ENCODE assay signal across 9 mouse cellular contexts in the genomic region with DNA sequence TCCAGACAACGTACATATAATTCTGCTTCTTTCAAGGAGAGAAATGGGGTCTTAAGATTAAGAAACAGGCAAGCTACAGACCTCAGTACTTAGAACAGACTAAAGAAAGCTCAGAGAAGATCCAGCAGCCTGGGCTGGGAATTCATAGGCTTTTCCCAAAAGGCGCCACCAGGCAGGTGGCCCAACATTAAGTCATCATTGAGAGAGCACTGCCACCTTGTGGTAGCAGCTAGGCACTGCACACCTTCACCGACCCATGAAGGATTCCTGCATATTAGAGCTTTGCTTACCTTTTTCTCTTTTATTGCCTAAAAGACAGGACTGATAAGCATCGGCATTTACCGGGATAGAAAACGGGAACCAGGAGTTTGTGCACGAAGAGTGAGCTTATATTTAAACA. TPM values are rescaled to one million over a fixed set of nuclear protein-coding genes. Genes with fewer than 3 reads are reported as not detected.
DNase-seq lines count a peak whose midpoint lies in the region; ATAC-seq and TF ChIP-seq lines count a peak whose summit lies in the region.
"Had no signal": no experiment of that assay in that cellular context is flagged by ENCODE, and none has a peak within 500 bp of the region (broad histone marks: within the 10 kb centered on the region; RNA-seq: fewer than 3 reads in every experiment).

No protein-coding gene starts in this region.

- H3K4me2 ChIP-seq in CH12.LX (ENCODE audit: insufficient read depth, low read depth, poor library complexity, severe bottlenecking): peak overlapping the region; percentile 100
- H3K4me2 ChIP-seq: limb, embryonic 12.5 days had no signal

- H3K27ac ChIP-seq in CH12.LX (ENCODE audit: insufficient read depth, low read depth): no peak overlapping the region
- no peak overlapping the region for H3K27ac ChIP-seq in olfactory bulb, adult 2 months (ENCODE audit: insufficient read depth, low read depth, low read length)
- H3K27ac ChIP-seq: limb, embryonic 12.5 days had no signal

- peak; percentile 56 for DNase-seq in CH12.LX (ENCODE audit: extremely low read depth)
- peak; percentile 79 for DNase-seq in adrenal gland, postnatal 14 days
- DNase-seq in embryo, embryonic 9.5 days (ENCODE audit: extremely low spot score): peak; percentile 57
- DNase-seq in kidney, postnatal 36 days: peak; percentile 63 to 85
- DNase-seq in lung, adult 18-20 months: peak; percentile 52 to 67
- peak; percentile 35 to 45 for DNase-seq in thymus, postnatal 36 days

- H3K36me3 ChIP-seq in CH12.LX (replicated peaks in 1 of 2; ENCODE audit: control insufficient read depth in 1 of 2, insufficient read depth in 1 of 2, low read length in 1 of 2): no peaks in the 10 kb centered on the region
- H3K36me3 ChIP-seq: limb, embryonic 12.5 days had no signal

- no peak for TF ChIP-seq EP300 in CH12.LX (IDR thresholded peaks at IDR 0.05; ENCODE audit: low read length)

- dilution Hi-C loops in CH12.LX (cut with MboI; ENCODE audit: extremely low pct_ligation_motif_present, extremely low pct_unique_long_range_greater_than_20kb, low sequenced_read_pairs): no loop called here

- no peaks in the 10 kb centered on the region for H3K9me3 ChIP-seq in CH12.LX (replicated peaks; ENCODE audit: low read length)
- H3K9me3 ChIP-seq: limb, embryonic 12.5 days had no signal

- H3K79me2 ChIP-seq in CH12.LX (replicated peaks; ENCODE audit: control insufficient read depth, extremely low read depth, insufficient read depth, poor library complexity, severe bottlenecking): no peaks in the 10 kb centered on the region

- peak; percentile 90 for TF ChIP-seq RAD21 in CH12.LX (IDR thresholded peaks at IDR 0.05; ENCODE audit: low read depth, low read length)

- in situ Hi-C loops in CH12.LX (cut with MboI; ENCODE audit: low pct_ligation_motif_present, low pct_unique_long_range_greater_than_20kb, low sequenced_read_pairs): no loop called here

- H3K4me1 ChIP-seq in CH12.LX (ENCODE audit: control insufficient read depth in 1 of 2, insufficient read depth in 2 of 2): 0 out of 4 replicates have a peak, but pooled peaks cover 0 to 5% of the 10 kb centered on the region in 2 experiments
- peaks cover 3% of the 10 kb centered on the region; the same call in 1 of the 2 replicates for H3K4me1 ChIP-seq in olfactory bulb, adult 2 months (ENCODE audit: control insufficient read depth, insufficient read depth, low read length)
- H3K4me1 ChIP-seq: limb, embryonic 12.5 days had no signal

- peaks cover 29% of the 10 kb centered on the region for H3K27me3 ChIP-seq in CH12.LX (replicated peaks)
- H3K27me3 ChIP-seq: limb, embryonic 12.5 days had no signal

- ATAC-seq in granulocyte monocyte progenitor cell, adult 5-6 weeks (replicated peaks; ENCODE audit: poor library complexity, severe bottlenecking): peak; percentile 77

- WGBS in olfactory bulb, adult 2 months: 13% methylated on average over 7 of the region's 7 CpGs

- H3K9ac ChIP-seq in CH12.LX (ENCODE audit: insufficient read depth, low read depth): peak overlapping the region; percentile 57
- H3K9ac ChIP-seq: limb, embryonic 12.5 days had no signal

- TF ChIP-seq CTCF in CH12.LX (conservative IDR thresholded peaks at IDR 0.05 in 1 of 2, IDR thresholded peaks at IDR 0.05 in 1 of 2; ENCODE audit: low read depth in 2 of 2, low read length in 2 of 2): peak; percentile 94 to 96
- TF ChIP-seq CTCF in olfactory bulb, adult 2 months (IDR thresholded peaks at IDR 0.05; ENCODE audit: insufficient read depth, low read depth, low read length): peak; percentile 63; the same call in 1 of the 2 replicates

- H3K4me3 ChIP-seq in CH12.LX (replicated peaks in 1 of 3; ENCODE audit: low read depth in 2 of 3, low read length in 2 of 3, poor library complexity in 1 of 3): peak overlapping the region in 2 of 3 experiments; percentile 35 to 55
- no peak overlapping the region for H3K4me3 ChIP-seq in olfactory bulb, adult 2 months (ENCODE audit: insufficient read depth, low read depth, low read length)
- H3K4me3 ChIP-seq: limb, embryonic 12.5 days had no signal

- no peak for TF ChIP-seq POLR2A in CH12.LX (IDR thresholded peaks at IDR 0.05; ENCODE audit: low read depth, low read length)
- no peak for TF ChIP-seq POLR2A in olfactory bulb, adult 2 months (IDR thresholded peaks at IDR 0.05; ENCODE audit: insufficient read depth, low read depth, low read length)

TF ChIP-seq in CH12.LX, 34 proteins besides CTCF, POLR2A, EP300 and RAD21:
- TF ChIP-seq SMC3 (IDR thresholded peaks at IDR 0.05; ENCODE audit: low read depth, low read length) (peak; percentile 84), USF2 (conservative IDR thresholded peaks at IDR 0.05; ENCODE audit: low read depth, low read length) (no peak), MAZ (IDR thresholded peaks at IDR 0.05; ENCODE audit: low read depth, low read length) (no peak), KAT2A (IDR thresholded peaks at IDR 0.05; ENCODE audit: insufficient replicate concordance, low read length) (no peak), SIN3A (IDR thresholded peaks at IDR 0.05; ENCODE audit: low read length) (no peak), PAX5 (IDR thresholded peaks at IDR 0.05; ENCODE audit: low read length) (no peak), ZNF384 (IDR thresholded peaks at IDR 0.05; ENCODE audit: low read depth, low read length) (no peak), POLR2AphosphoS2 (IDR thresholded peaks at IDR 0.05; ENCODE audit: low read depth, low read length) (no peak), HCFC1 (IDR thresholded peaks at IDR 0.05; ENCODE audit: low read depth, low read length) (no peak), ZC3H11A (IDR thresholded peaks at IDR 0.05; ENCODE audit: low read depth, low read length) (peak; percentile 19; the same call in 1 of the 2 replicates), ZKSCAN1 (IDR thresholded peaks at IDR 0.05; ENCODE audit: borderline replicate concordance, low read depth, low read length) (no peak), ELF1 (IDR thresholded peaks at IDR 0.05; ENCODE audit: low read depth, low read length) (no peak), JUND (conservative IDR thresholded peaks at IDR 0.05; ENCODE audit: low read depth, low read length) (no peak), MXI1 (IDR thresholded peaks at IDR 0.05; ENCODE audit: low read depth, low read length) (no peak), MEF2A (IDR thresholded peaks at IDR 0.05; ENCODE audit: borderline replicate concordance, low read depth, low read length) (no peak), MAFK (IDR thresholded peaks at IDR 0.05; ENCODE audit: insufficient replicate concordance, low read length) (no peak)

RNA-seq across cellular contexts. Expression of gene Rgr, which starts 15.5 kb away (rescaled TPM):
- total RNA-seq in CH12.LX (2012; rRNA removed): not detected in 2 replicates
- total RNA-seq in CH12.LX (2014; rRNA removed): not detected in 2 replicates
- not detected in 2 replicates for polyA plus RNA-seq in CH12.LX (2012; ENCODE audit: insufficient read length, low read depth)
- total RNA-seq in adrenal gland, postnatal 14 days (2021): not detected in 2 replicates
- not detected in 2 replicates for total RNA-seq in granulocyte monocyte progenitor cell, adult 5-6 weeks (2014; fragmentation: Nextera tagmentation)
- total RNA-seq in granulocyte monocyte progenitor cell, adult 5-6 weeks (2017): not detected in 2 replicates
- polyA plus RNA-seq in olfactory bulb, adult 2 months (2012; ENCODE audit: insufficient read depth, insufficient read length, low replicate concordance, missing spikeins): not detected in 2 replicates
- polyA plus RNA-seq: limb, embryonic 12.5 days had no signal

RNA-seq across cellular contexts. Expression of gene Lrit1, which starts 21.4 kb away (rescaled TPM):
- total RNA-seq in CH12.LX (2012; rRNA removed): not detected in 2 replicates
- total RNA-seq in CH12.LX (2014; rRNA removed): not detected in 2 replicates
- not detected in 2 replicates for polyA plus RNA-seq in CH12.LX (2012; ENCODE audit: insufficient read length, low read depth)
- 0.11 TPM in 1 of 2 replicates, not detected in the other for total RNA-seq in adrenal gland, postnatal 14 days (2021)
- total RNA-seq in granulocyte monocyte progenitor cell, adult 5-6 weeks (2014; fragmentation: Nextera tagmentation): not detected in 2 replicates
- not detected in 2 replicates for total RNA-seq in granulocyte monocyte progenitor cell, adult 5-6 weeks (2017)
- polyA plus RNA-seq in olfactory bulb, adult 2 months (2012; ENCODE audit: insufficient read depth, insufficient read length, low replicate concordance, missing spikeins): not detected in 2 replicates
- polyA plus RNA-seq: limb, embryonic 12.5 days had no signal

RNA-seq across cellular contexts. Expression of gene Lrit2, which starts 34.5 kb away (rescaled TPM):
- total RNA-seq in CH12.LX (2012; rRNA removed): not detected in 2 replicates
- not detected in 2 replicates for total RNA-seq in CH12.LX (2014; rRNA removed)
- polyA plus RNA-seq in CH12.LX (2012; ENCODE audit: insufficient read length, low read depth): not detected in 2 replicates
- not detected in 2 replicates for total RNA-seq in adrenal gland, postnatal 14 days (2021)
- total RNA-seq in granulocyte monocyte progenitor cell, adult 5-6 weeks (2014; fragmentation: Nextera tagmentation): not detected in 2 replicates
- not detected in 2 replicates for total RNA-seq in granulocyte monocyte progenitor cell, adult 5-6 weeks (2017)
- not detected in 2 replicates for polyA plus RNA-seq in olfactory bulb, adult 2 months (2012; ENCODE audit: insufficient read depth, insufficient read length, low replicate concordance, missing spikeins)
- polyA plus RNA-seq: limb, embryonic 12.5 days had no signal
